In genomic region chr5:75615624-75616023, GRCm38 (mm10) we compare ENCODE assay signal across 29 mouse cellular contexts. TPM values are rescaled to one million over a fixed set of nuclear protein-coding genes. Genes with fewer than 3 reads are reported as not detected.
DNase-seq lines count a peak whose midpoint lies in the region; ATAC-seq lines count a peak whose summit lies in the region.
"Had no signal": no experiment of that assay in that cellular context is flagged by ENCODE, and none has a peak within 500 bp of the region (broad histone marks: within the 10 kb centered on the region; RNA-seq: fewer than 3 reads in every experiment).

No protein-coding gene starts in this region.

- no peak overlapping the region for H3K4me3 ChIP-seq in midbrain, embryonic 13.5 days (replicated peaks)
- no peak overlapping the region for H3K4me3 ChIP-seq in midbrain, embryonic 14.5 days (replicated peaks; ENCODE audit: low read depth, low read length)
- H3K4me3 ChIP-seq: embryonic facial prominence, embryonic 10.5 days; embryonic facial prominence, embryonic 13.5 days; erythroblast, embryonic 14.5 days; forebrain, embryonic 10.5 days; forebrain, embryonic 13.5 days; heart, adult 2 months; heart, embryonic 15.5 days; hindbrain, embryonic 10.5 days; hindbrain, embryonic 13.5 days; intestine, embryonic 15.5 days had no signal

- ATAC-seq in midbrain, embryonic 13.5 days = no peak
- ATAC-seq in midbrain, embryonic 14.5 days (ENCODE audit: low FRiP score, low TSS enrichment) = no peak
- peak; percentile 81 for ATAC-seq in megakaryocyte progenitor cell, adult 5-6 weeks (replicated peaks; ENCODE audit: poor library complexity)
- ATAC-seq: hindbrain, embryonic 16.5 days; intestine, embryonic 15.5 days; Patski had no signal

- 93% methylated on average over 8 of the region's 8 CpGs for WGBS in midbrain, embryonic 13.5 days
- WGBS in midbrain, embryonic 14.5 days = 92% methylated on average over 8 of the region's 8 CpGs

- H3K4me1 ChIP-seq in midbrain, embryonic 13.5 days (replicated peaks) = peaks cover 10% of the 10 kb centered on the region; the same call in 1 of the 2 replicates
- no peaks in the 10 kb centered on the region for H3K4me1 ChIP-seq in midbrain, embryonic 14.5 days (ENCODE audit: control insufficient read depth, insufficient read depth, low read length)
- H3K4me1 ChIP-seq: embryonic facial prominence, embryonic 10.5 days; forebrain, embryonic 10.5 days; forebrain, embryonic 13.5 days; heart, embryonic 15.5 days; intestine, embryonic 15.5 days had no signal

- H3K36me3 ChIP-seq in midbrain, embryonic 13.5 days = peaks cover 5% of the 10 kb centered on the region; the same call in 1 of the 2 replicates
- H3K36me3 ChIP-seq in midbrain, embryonic 14.5 days (ENCODE audit: control insufficient read depth, insufficient read depth, low read length) = no peaks in the 10 kb centered on the region
- H3K36me3 ChIP-seq: embryonic facial prominence, embryonic 13.5 days; heart, embryonic 15.5 days; intestine, embryonic 15.5 days had no signal

- no peaks in the 10 kb centered on the region for H3K9me3 ChIP-seq in midbrain, embryonic 13.5 days
- H3K9me3 ChIP-seq in midbrain, embryonic 14.5 days (ENCODE audit: control insufficient read depth, low read length) = no peaks in the 10 kb centered on the region
- H3K9me3 ChIP-seq: embryonic facial prominence, embryonic 10.5 days; embryonic facial prominence, embryonic 13.5 days; forebrain, embryonic 10.5 days; forebrain, embryonic 13.5 days; heart, embryonic 15.5 days; hindbrain, embryonic 10.5 days; hindbrain, embryonic 13.5 days; intestine, embryonic 15.5 days had no signal

- peak overlapping the region; percentile 25; the same call in 1 of the 2 replicates for H3K27ac ChIP-seq in midbrain, embryonic 13.5 days
- H3K27ac ChIP-seq in midbrain, embryonic 14.5 days (replicated peaks; ENCODE audit: low read depth, low read length) = no peak overlapping the region
- H3K27ac ChIP-seq: embryonic facial prominence, embryonic 10.5 days; embryonic facial prominence, embryonic 13.5 days; forebrain, embryonic 10.5 days; forebrain, embryonic 13.5 days; heart, adult 2 months; heart, embryonic 15.5 days; hindbrain, embryonic 10.5 days; hindbrain, embryonic 13.5 days; intestine, embryonic 15.5 days had no signal

- H3K4me2 ChIP-seq in midbrain, embryonic 13.5 days (replicated peaks) = no peak overlapping the region
- H3K4me2 ChIP-seq in midbrain, embryonic 14.5 days (ENCODE audit: low read length) = no peak overlapping the region
- H3K4me2 ChIP-seq: embryonic facial prominence, embryonic 13.5 days; forebrain, embryonic 13.5 days; heart, embryonic 11.5 days; heart, embryonic 15.5 days; hindbrain, embryonic 13.5 days; intestine, embryonic 15.5 days had no signal

- DNase-seq in midbrain, embryonic 14.5 days = no peak
- DNase-seq in gonadal fat pad, adult 2 months (ENCODE audit: low read depth) = peak; percentile 19
- no peak for DNase-seq in thymus, postnatal 0 days (ENCODE audit: low spot score)
- no peak for DNase-seq in heart, adult 9 months (ENCODE audit: low spot score in 2 of 2)
- DNase-seq: adrenal gland, postnatal 25 days; cerebellum, adult 11-12 months; cerebellum, adult 8-10 months; cerebellum, postnatal 10 days; cerebellum, postnatal 36 days; embryo, embryonic 11 days; gastrocnemius, postnatal 10 days; gastrocnemius, postnatal 36 days; heart, adult 2 months; heart, postnatal 10 days; heart, postnatal 36 days had no signal

- no peaks in the 10 kb centered on the region for H3K27me3 ChIP-seq in midbrain, embryonic 13.5 days
- no peaks in the 10 kb centered on the region for H3K27me3 ChIP-seq in midbrain, embryonic 14.5 days (ENCODE audit: control insufficient read depth, insufficient read depth, low read length)
- H3K27me3 ChIP-seq: embryonic facial prominence, embryonic 13.5 days; forebrain, embryonic 13.5 days; heart, embryonic 15.5 days; hindbrain, embryonic 13.5 days; intestine, embryonic 15.5 days; Patski had no signal

- H3K9ac ChIP-seq in midbrain, embryonic 13.5 days (replicated peaks) = no peak overlapping the region
- no peak overlapping the region for H3K9ac ChIP-seq in midbrain, embryonic 14.5 days (replicated peaks; ENCODE audit: low read length)
- H3K9ac ChIP-seq: embryonic facial prominence, embryonic 13.5 days; forebrain, embryonic 13.5 days; heart, embryonic 15.5 days; hindbrain, embryonic 13.5 days; intestine, embryonic 15.5 days had no signal

RNA-seq across cellular contexts. Expression of gene Kit, which starts 40.9 kb away (rescaled TPM):
- 28.8 and 30.7 TPM in 2 replicates for polyA plus RNA-seq in midbrain, embryonic 13.5 days (2015; fragmentation: Nextera tagmentation; extraction: Ambion mirVana)
- polyA plus RNA-seq in midbrain, embryonic 14.5 days (2014; fragmentation: Nextera tagmentation; extraction: Ambion mirVana) = 34.3 and 41.1 TPM in 2 replicates
- polyA plus RNA-seq in gonadal fat pad, adult 2 months (2012; rRNA removed) = 12.2 and 15.2 TPM in 2 replicates
- total RNA-seq in megakaryocyte progenitor cell, adult 5-6 weeks (2015) = 170 and 204 TPM in 2 replicates
- 88.1 and 106 TPM in 2 replicates for total RNA-seq in megakaryocyte progenitor cell, adult 5-6 weeks (2017)
- polyA plus RNA-seq in thymus, postnatal 0 days (2015; fragmentation: Nextera tagmentation; extraction: Ambion mirVana) = 8.4 and 9.6 TPM in 2 replicates
